Mouse (Mus musculus): ENCODE results near the gene Olfr1109.

Gene Olfr1109

DNA sequence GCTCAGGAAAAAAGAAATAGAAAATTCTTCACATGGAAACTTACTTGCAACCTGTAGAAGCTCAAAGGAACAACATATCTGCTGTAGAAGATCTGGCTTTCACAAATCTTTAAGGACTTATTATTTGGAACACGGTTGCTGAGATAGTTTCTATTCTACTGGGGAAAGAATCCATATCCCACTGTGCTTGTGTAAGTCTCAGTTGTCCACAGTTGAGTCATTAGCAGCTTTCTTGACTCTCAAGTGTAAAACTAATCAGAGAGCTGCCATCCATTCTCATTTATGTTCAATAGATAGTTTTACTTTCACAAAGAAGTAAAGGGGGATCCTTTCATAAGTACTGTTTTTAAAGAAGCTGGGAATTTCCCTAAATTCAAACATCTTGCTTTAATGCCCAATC is at the start of gene Olfr1109:
Gene Olfr1109, minus strand, starts transcription at position 101 of the 400 bp plus-strand sequence.
- no peak for DNase-seq (ENCODE audit: low read depth in 1 of 2, low spot score in 2 of 2)

DNA sequence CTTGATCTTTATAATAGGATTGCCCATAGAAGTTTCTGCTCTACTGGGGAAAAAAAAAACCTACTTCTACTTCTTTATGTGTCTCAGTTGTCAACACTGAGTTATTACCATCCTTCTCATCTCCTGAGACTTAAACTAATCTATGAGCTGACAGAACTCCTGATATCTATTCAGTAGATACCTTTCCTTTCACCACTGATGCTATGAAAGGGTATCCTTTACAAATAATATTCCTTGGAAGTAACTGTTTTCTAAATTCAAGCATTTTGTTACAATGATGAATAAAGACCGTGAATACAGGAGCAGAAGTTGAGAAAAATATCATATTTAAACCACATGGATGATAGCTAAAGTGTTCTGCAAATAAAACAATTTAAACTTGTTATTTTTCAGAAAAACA is 44.4 kb upstream of the Olfr1109 start, which contains the start of gene Olfr1110:
Gene Olfr1110, minus strand, starts transcription at position 101 of the 400 bp plus-strand sequence.
- DNase-seq (ENCODE audit: low read depth in 1 of 2, low spot score in 2 of 2): no peak

DNA sequence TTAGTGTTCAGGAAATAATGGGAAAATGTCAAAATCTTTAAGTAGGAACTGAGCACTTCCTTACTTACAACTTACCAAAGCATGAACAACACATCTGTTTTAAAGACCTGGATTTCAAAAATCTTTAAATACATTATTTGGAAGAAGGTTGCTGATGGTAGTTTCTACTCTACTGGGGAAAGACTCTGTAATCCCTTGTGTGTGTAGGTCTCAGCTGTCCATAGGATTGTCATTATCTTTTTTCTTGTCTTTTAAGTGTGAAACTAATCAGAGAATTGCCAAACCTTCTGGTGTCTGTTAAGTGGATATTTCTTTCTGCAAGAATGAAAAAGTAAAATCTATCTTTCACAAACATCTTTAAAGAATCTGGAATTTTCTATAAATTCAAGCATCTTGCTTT is 18.7 kb upstream of the Olfr1109 start, which contains the start of gene Olfr259:
Gene Olfr259, minus strand, starts transcription at position 101 of the 400 bp plus-strand sequence.
- no peak for DNase-seq (ENCODE audit: low read depth in 1 of 2, low spot score in 2 of 2)

DNA sequence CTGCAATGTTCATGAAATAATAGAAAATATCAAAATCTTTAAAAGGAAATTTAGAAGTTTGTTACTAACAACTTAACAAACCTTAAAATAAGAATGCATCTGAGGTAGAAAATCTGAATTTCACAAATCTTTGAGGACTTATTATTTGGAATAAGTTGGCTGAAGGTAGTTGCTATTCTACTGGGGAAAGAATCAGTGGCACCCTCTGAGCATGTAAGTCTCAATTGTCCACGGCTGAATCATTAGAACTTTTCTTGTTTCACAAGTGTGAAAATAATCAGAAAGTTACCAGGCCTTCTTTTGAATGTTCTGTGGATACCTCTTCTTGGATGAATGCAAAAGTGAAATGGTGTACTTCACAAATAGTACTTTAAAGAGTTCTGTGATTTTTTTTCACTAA is 20.1 kb downstream of the Olfr1109 start, which contains the start of gene Olfr1107:
Gene Olfr1107, minus strand, starts transcription at position 101 of the 400 bp plus-strand sequence.
- no peak for DNase-seq (ENCODE audit: low read depth in 1 of 2, low spot score in 2 of 2)

DNA sequence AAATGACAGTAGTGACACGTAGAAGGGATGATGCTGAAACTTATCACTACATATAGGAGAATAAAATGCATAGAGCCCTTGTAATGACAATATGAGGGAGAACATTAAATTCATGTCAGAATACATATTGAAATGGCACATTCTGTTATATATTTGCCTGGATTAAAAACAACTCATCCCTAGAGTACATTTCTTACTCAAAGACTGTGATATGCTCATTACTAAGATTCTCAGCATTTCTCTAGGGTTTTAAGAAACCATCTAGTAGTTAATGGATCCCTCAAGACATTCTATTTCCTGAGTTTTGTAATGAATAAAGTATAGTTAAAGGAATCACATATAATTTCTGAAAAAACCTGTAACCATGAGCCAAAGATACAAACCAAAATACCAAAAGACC is 43.6 kb downstream of the Olfr1109 start, which contains the start of gene Olfr1106:
Gene Olfr1106, minus strand, starts transcription at position 101 of the 400 bp plus-strand sequence.
- no peak for DNase-seq (ENCODE audit: low read depth in 1 of 2, low spot score in 2 of 2)

Measured in monocyte, adult 2 months (primary cell).